Mouse (Mus musculus) kidney, adult 2 months (tissue): ENCODE results near the gene Pde4d.

Experiments used
- CTCF ChIP-seq: fragments of 200-500 bp; conservative IDR thresholded peaks from 2 replicates; pipeline ENCODE4 v1.5.1; 2011; ENCODE audit warnings: low read depth, mild to moderate bottlenecking, control low read depth, low read length, moderate library complexity, mixed read lengths; ENCODE audit not compliant: insufficient read depth, insufficient read length
- POLR2A ChIP-seq: fragments of 200-500 bp; IDR thresholded peaks from one replicate; pipeline ENCODE4 v1.6.1; 2011; ENCODE audit warnings: low read depth, low read length, control low read depth

DNA sequence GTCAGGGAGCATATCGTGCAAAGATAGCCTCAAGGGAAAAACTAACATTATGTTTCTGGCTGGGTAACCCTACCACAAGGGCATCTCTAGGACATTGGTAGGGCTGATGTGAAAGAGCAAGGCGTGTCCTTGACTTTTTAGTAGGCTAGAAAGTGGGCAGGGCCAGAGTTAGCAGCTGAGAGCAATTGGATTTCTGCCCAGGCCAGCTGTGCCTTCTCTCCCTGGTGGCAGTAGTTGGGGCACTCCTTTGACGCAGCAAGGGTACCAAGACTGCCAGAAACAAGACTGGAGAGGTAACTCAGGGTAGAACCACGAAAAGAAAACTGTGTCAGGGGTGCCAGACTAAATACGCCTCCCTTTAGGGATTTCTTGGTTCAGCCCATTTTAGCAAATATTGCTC, 1536.1 kb downstream of the Pde4d start:
- TF ChIP-seq CTCF, result no peak
- no peak for TF ChIP-seq POLR2A
